Mouse (Mus musculus) adrenal gland, postnatal 36 days (tissue): ENCODE measurements around the gene Usp49. TPM values are rescaled to one million over a fixed set of nuclear protein-coding genes. Genes with fewer than 3 reads are reported as not detected.
"Not testable (repeated sequence)": the region's sequence is repeated elsewhere in the genome, so short reads cannot be mapped to it uniquely, and the experiment has no call there.

Experiments
- DNase-seq, 2 experiments: peaks; one replicate each; pipeline ENCODE4 v3.0.0; 2021; ENCODE audit warnings: mixed read lengths in 1 of 2
- long read RNA-seq, 2 experiments: library from polyadenylated mRNA; stranded (forward); transcript quantifications; one replicate each; pipeline ENCODE4 v2.0.0; 2021; ENCODE audit warnings: borderline sequencing depth in 2 of 2
- total RNA-seq, 2 experiments: library from RNA; stranded (reverse); gene quantifications; 2 replicates each; pipeline ENCODE4 v1.2.3; 2021

The Usp49 gene
- 1 to 10 TPM; 4.1 to 5.6 TPM for total RNA-seq
- long read RNA-seq, experiment 1, partial matches to known transcripts, result 1 of 1 reads
- long read RNA-seq, experiment 1, other reads (novel, unspliced or antisense), result 0 of 1 reads
- long read RNA-seq, experiment 2, result 0 reads

DNA sequence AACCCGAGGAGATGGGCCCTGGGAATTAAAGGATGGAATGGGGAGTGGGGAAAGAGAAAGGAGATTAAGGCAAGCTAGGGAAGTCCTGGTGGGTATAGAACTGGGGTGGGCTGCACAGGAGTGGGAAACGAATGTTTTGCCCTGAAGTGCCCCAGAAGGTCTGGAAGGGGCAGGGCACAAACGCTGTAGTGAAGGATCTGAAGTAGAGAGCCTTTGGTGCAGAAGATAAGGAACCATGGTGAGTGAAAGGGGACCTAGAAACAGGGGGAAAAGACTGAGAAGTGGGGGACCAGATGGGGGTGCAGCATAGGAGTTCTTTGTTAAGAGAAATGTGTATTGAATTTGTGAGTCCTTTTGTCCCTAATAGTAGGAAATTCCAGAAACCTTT, at the start of gene Usp49:
Usp49 (plus strand) TSS at position 13 of the 388 bp plus-strand sequence.
- no peak for DNase-seq

GRCm38 (mm10) chr17:47580962-47581361, 49.5 kb upstream of the Usp49 start:
- DNase-seq, result peak; percentile 50 to 56

DNA sequence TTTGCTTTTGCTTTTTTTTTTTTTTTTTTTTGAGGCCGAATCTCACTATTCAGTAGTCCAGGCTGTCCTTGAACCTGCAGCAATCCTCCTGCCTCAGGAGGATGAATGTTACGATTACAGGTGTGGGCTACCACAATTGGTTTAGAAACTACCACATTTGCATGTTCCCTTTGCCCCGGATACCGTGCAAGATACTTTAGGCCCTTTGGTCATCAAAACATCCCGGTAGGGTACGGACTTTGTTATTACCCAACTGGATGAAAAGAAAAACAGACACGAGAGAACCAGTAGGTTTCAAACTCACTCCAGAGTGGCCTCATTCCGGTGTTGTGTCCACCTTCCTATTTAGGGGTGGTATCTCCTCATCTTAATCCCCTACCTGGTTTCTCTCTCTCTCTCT, 42.0 kb upstream of the Usp49 start:
- no peak for DNase-seq

DNA sequence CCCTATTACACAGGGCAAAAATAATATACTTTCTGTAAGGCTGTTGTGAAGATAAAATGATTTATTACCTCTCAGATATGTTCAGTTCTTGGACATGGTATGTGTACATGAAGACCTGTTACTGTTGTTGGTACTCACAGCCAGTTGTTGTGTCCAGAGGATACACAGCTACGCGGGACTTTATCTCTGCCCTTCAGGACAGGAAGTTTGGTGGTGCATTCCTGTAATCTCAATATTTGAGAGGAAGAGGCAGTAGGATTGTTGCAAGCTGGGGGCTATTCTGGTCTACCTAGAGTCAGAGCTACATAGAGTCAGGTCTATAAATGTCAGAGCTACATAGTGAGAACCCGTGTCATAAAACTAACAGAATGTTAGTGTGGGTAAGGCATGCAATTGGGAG, 39.4 kb upstream of the Usp49 start:
- no peak for DNase-seq

GRCm38 (mm10) chr17:47593215-47593853, 37.2 kb upstream of the Usp49 start:
- peak; percentile 97 to 99 for DNase-seq

DNA sequence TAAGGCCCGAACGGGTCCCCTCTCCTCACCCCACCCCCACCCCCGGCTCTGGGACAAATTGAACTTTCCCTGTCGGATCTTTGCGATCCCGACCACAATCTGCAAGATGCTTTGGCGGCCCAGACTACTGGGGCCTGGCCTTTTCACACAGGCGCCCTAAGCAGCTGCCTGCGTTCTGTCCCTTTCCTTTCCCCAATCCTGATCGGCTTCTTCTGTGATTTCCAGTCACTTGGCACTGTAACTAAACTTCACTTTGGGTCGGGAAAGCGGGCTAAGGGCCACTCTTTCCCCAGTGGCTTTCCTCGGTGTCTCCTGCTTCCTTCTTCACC, 36.7 kb upstream of the Usp49 start:
- no peak for DNase-seq

DNA sequence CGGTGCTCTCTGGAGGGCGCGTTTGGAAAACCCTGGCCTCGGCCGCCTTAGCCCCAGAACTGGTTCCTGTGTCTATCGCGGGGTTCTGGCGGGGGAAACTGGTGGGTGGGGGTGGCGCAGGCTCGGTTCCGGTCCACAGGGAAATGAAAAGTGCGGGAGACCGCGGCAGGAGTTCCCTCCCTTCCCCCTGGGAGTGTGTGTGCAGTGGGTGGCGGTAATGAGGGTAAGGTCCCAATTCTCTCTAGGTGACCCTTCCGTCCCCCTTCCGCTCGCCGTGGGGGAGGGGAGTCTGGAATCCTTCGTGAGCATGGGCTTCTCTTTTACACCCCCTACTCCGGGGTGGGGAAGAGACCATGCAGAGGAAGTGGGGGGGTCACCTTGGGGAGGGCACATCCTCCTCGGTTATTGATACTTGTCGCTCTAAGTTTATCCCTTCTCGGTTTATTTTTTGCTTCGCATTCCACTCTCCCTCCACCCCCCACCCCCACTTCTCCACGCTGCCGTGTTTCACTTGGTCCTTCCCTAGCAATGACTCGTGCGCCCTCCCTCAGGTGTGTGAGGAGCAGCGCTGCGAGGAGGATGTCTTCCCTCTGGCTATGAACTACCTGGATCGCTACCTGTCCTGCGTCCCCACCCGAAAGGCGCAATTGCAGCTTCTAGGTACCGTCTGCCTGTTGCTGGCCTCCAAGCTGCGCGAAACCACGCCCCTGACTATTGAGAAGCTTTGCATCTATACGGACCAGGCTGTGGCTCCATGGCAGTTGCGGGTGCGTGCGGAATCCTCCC, 36.1 kb upstream of the Usp49 start:
- peak; percentile 56 to 63 for DNase-seq

- DNase-seq, result no peak
These were observed 35.6 kb upstream of the Usp49 start for GRCm38 (mm10) chr17:47594969-47595247.

GRCm38 (mm10) chr17:47595248-47596161, 35.0 kb upstream of the Usp49 start:
- DNase-seq, result peak; percentile 71 to 77

- DNase-seq, result no peak
These were observed 34.2 kb upstream of the Usp49 start for GRCm38 (mm10) chr17:47596162-47596838.

- DNase-seq, result no peak
These were observed 33.7 kb upstream of the Usp49 start for GRCm38 (mm10) chr17:47596839-47597164.

DNA sequence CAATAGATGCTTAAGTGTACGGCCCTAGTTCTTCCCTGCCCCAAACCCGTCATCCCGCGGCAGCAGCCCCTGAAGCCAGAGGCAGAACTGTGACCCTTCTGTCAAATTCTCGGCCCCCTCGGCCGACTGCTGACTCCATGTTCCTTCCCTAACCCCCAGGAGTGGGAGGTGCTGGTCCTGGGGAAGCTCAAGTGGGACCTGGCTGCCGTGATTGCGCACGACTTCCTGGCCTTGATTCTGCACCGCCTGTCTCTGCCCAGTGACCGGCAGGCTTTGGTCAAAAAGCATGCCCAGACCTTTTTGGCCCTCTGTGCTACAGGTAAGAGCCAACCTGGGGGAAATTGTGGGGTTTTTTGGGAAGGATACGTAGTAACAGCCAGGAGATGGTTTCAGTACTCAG, 33.2 kb upstream of the Usp49 start:
- DNase-seq, result peak in 1 of 2 experiments; percentile 43

- peak; percentile 51 to 53 for DNase-seq
These were observed 32.5 kb upstream of the Usp49 start for GRCm38 (mm10) chr17:47597838-47598579.

DNA sequence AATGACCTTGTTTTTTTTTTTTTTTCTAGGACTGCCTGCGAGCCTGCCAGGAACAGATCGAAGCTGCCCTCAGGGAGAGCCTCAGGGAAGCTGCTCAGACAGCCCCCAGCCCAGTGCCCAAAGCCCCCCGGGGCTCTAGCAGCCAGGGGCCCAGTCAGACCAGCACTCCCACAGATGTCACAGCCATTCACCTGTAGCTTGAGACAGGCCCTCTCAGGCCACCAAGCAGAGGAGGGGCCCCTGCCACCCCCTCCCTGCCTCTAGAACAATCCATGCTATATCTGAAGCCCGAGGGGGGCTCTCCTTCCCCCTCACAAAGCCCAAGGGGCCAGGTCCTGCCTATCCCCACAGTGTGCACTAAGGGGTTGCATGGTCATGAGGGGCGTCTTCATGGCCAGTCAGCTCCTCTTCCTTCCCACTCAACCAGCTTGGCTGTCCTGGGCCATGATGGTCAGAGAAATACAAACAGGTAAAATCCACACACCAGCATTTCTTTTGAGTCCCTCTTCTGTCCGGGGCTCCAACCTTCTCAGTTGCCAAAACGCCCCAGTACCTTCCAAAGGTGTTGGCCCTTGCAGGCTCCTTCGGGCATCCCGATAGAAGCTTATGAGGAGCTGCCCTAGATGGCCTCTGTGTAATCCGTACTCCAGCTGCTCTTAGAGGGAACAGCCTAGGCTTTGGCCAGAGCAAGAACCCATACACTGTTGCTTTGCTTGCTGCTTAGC, 31.7 kb upstream of the Usp49 start:
- DNase-seq, result not testable (repeated sequence)

GRCm38 (mm10) chr17:47599511-47600297, 30.8 kb upstream of the Usp49 start:
- DNase-seq, result peak in 1 of 2 experiments; percentile 48

GRCm38 (mm10) chr17:47600601-47601388, 29.7 kb upstream of the Usp49 start:
- no peak for DNase-seq

- DNase-seq, result no peak
These were observed 29.1 kb upstream of the Usp49 start for GRCm38 (mm10) chr17:47601389-47601755.

- DNase-seq, result no peak
These were observed 28.2 kb upstream of the Usp49 start for GRCm38 (mm10) chr17:47602289-47602688.

DNA sequence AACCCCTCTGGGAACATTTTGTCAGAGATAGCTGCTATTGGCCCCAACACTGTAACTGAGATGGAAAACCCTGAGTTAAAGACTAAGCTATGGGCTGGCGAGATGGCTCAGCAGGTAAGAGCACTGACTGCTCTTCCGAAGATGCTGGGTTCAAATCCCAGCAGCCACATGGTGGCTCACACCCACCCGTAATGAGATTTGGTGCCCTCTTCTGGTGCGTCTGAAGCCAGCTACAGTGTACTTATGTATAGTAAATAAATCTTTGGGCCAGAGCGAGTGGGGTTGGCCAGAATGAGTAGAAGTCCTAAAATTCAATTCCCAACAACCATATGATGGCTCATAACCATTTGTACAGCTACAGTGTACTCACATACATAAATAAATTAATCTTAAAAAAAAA, 24.3 kb upstream of the Usp49 start:
- DNase-seq, result peak; percentile 37 to 51
